Mouse (Mus musculus) erythroblast, embryonic 14.5 days (primary cell): ENCODE data around the gene Olfr1441.

Experiments
- GATA1 ChIP-seq: IDR thresholded peaks from 2 replicates; pipeline ENCODE4 v1.6.1; 2012; ENCODE audit warnings: low read length, inconsistent platforms, mixed read lengths
- TAL1 ChIP-seq: IDR thresholded peaks from 3 replicates; pipeline ENCODE4 v1.6.1; 2012; ENCODE audit warnings: low read length, inconsistent platforms, mixed read lengths

- no peak for TF ChIP-seq GATA1
- TF ChIP-seq TAL1: no peak
Measured at GRCm38 (mm10) chr19:12463722-12464035, 46.4 kb downstream of the Olfr1441 start.
